In genomic region chr1:89576985-89577384, GRCm38 (mm10) we compare ENCODE assay signal across 9 mouse cellular contexts.
DNase-seq lines count a peak whose midpoint lies in the region; ATAC-seq lines count a peak whose summit lies in the region.
"Had no signal": no experiment of that assay in that cellular context is flagged by ENCODE, and none has a peak within 500 bp of the region (broad histone marks: within the 10 kb centered on the region; RNA-seq: fewer than 3 reads in every experiment).

No protein-coding gene starts in this region.

- H3K9me3 ChIP-seq in intestine, embryonic 16.5 days (ENCODE audit: control insufficient read depth, low read length), result no peaks in the 10 kb centered on the region
- no peaks in the 10 kb centered on the region for H3K9me3 ChIP-seq in limb, embryonic 13.5 days
- no peaks in the 10 kb centered on the region for H3K9me3 ChIP-seq in neural tube, embryonic 14.5 days (ENCODE audit: control insufficient read depth, low read length)

- peak; percentile 32 for DNase-seq in ovary, postnatal 36 days (ENCODE audit: low spot score)
- no peak for DNase-seq in ovary, postnatal 10 days (ENCODE audit: low spot score)
- DNase-seq in embryo, embryonic 11 days, result peak; percentile 85
- peak; percentile 45 for DNase-seq in gastrocnemius, postnatal 14 days
- no peak for DNase-seq in spleen, postnatal 10 days (ENCODE audit: low spot score in 2 of 2)

- H3K4me1 ChIP-seq in intestine, embryonic 16.5 days (ENCODE audit: control insufficient read depth, insufficient read depth, low read length), result peaks cover 37% of the 10 kb centered on the region
- peaks cover 48% of the 10 kb centered on the region for H3K4me1 ChIP-seq in limb, embryonic 13.5 days
- H3K4me1 ChIP-seq in neural tube, embryonic 14.5 days (ENCODE audit: control insufficient read depth, insufficient read depth, low read length), result peaks cover 44% of the 10 kb centered on the region

- H3K36me3 ChIP-seq in intestine, embryonic 16.5 days (ENCODE audit: control insufficient read depth, insufficient read depth, low read length), result no peaks in the 10 kb centered on the region
- H3K36me3 ChIP-seq in limb, embryonic 13.5 days, result no peaks in the 10 kb centered on the region
- no peaks in the 10 kb centered on the region for H3K36me3 ChIP-seq in neural tube, embryonic 14.5 days (ENCODE audit: control insufficient read depth, insufficient read depth, low read length)

- H3K4me2 ChIP-seq in intestine, embryonic 16.5 days (ENCODE audit: low read depth, low read length), result peak overlapping the region; percentile 34
- H3K4me2 ChIP-seq in limb, embryonic 13.5 days (replicated peaks), result peak overlapping the region; percentile 59
- peak overlapping the region; percentile 51 for H3K4me2 ChIP-seq in neural tube, embryonic 14.5 days (ENCODE audit: low read depth, low read length)

- peak overlapping the region; percentile 52; the same call in 1 of the 2 replicates for H3K9ac ChIP-seq in intestine, embryonic 16.5 days (ENCODE audit: low read depth, low read length)
- H3K9ac ChIP-seq in limb, embryonic 13.5 days, result peak overlapping the region; percentile 50
- peak overlapping the region; percentile 51 for H3K9ac ChIP-seq in neural tube, embryonic 14.5 days (replicated peaks; ENCODE audit: low read depth, low read length)

- H3K4me3 ChIP-seq in intestine, embryonic 16.5 days (ENCODE audit: low read length), result no peak overlapping the region
- peak overlapping the region; percentile 29 for H3K4me3 ChIP-seq in limb, embryonic 13.5 days
- H3K4me3 ChIP-seq in neural tube, embryonic 14.5 days (ENCODE audit: low read depth, low read length), result no peak overlapping the region; the same call in 1 of the 2 replicates

- peak overlapping the region; percentile 78 for H3K27ac ChIP-seq in intestine, embryonic 16.5 days (ENCODE audit: low read length)
- peak overlapping the region; percentile 61; the same call in 1 of the 2 replicates for H3K27ac ChIP-seq in limb, embryonic 13.5 days
- peak overlapping the region; percentile 98 for H3K27ac ChIP-seq in neural tube, embryonic 14.5 days (ENCODE audit: low read depth, low read length)

- WGBS in intestine, embryonic 16.5 days, result 17% methylated on average over 4 of the region's 4 CpGs
- WGBS in limb, embryonic 13.5 days, result 18% methylated on average over 4 of the region's 4 CpGs
- WGBS in neural tube, embryonic 14.5 days, result 11% methylated on average over 4 of the region's 4 CpGs

- H3K27me3 ChIP-seq in intestine, embryonic 16.5 days (replicated peaks; ENCODE audit: control insufficient read depth, insufficient read depth, low read length), result peaks cover 3% of the 10 kb centered on the region; the same call in 1 of the 2 replicates
- peaks cover 15% of the 10 kb centered on the region for H3K27me3 ChIP-seq in limb, embryonic 13.5 days
- no peaks in the 10 kb centered on the region for H3K27me3 ChIP-seq in neural tube, embryonic 14.5 days (ENCODE audit: control insufficient read depth, insufficient read depth, low read length)
- H3K27me3 ChIP-seq: Patski had no signal

- intact Hi-C loops in gastrocnemius, postnatal 14 days (cut with DNase I; ENCODE audit: low total_unique reads), result no loop called here

- ATAC-seq in intestine, embryonic 16.5 days, result peak; percentile 27; the same call in 1 of the 2 replicates
- ATAC-seq in limb, embryonic 13.5 days (ENCODE audit: low FRiP score, low read depth), result peak; percentile 55
- peak; percentile 61 for ATAC-seq in neural tube, embryonic 14.5 days (ENCODE audit: low read depth)
- ATAC-seq: Patski had no signal

Comparison
In these comparisons a context has a peak if more than half of its experiments do, and no peak if none do; other contexts are left out.
1. DNase-seq: peak in ovary, postnatal 36 days (single experiment), embryo, embryonic 11 days (single experiment) and gastrocnemius, postnatal 14 days (single experiment); none in ovary, postnatal 10 days (single experiment) and spleen, postnatal 10 days (0 of 2).
2. Peak in every context shown above with its lines, with median percentiles within 50 percentile points of each other: ATAC-seq, H3K27ac ChIP-seq, H3K4me2 ChIP-seq and H3K9ac ChIP-seq.